Mouse (Mus musculus) MN1 (cell line): ENCODE measurements around the gene Gm3045.

Source experiments
- DNase-seq: peaks from one replicate; pipeline ENCODE4 v3.0.0-alpha.2; 2016; ENCODE audit warnings: low spot score

The Gm3045 gene

DNA sequence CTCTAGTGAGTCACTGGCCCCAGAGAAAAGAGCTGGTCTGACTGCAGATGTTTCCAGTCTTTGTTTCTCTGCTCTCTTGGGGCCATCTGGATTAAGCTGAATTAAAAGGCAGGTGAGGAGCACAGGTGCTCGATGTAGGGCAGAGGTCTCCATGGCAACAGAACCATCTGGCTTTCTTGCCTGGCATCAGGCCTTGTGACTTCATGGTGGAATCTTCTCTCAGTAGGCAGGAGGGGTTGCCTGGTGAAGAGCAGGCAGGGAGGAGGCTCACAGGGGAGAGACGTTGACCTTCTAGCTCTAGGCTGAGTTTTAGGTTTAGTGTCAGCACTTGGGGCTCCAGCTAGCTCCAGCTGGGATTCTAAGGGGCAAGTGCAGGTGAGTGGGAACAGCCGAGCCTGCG, at the start of gene Gm3045:
Gene Gm3045, plus strand, starts transcription at position 230 of the 400 bp plus-strand sequence.
- DNase-seq: no peak

DNA sequence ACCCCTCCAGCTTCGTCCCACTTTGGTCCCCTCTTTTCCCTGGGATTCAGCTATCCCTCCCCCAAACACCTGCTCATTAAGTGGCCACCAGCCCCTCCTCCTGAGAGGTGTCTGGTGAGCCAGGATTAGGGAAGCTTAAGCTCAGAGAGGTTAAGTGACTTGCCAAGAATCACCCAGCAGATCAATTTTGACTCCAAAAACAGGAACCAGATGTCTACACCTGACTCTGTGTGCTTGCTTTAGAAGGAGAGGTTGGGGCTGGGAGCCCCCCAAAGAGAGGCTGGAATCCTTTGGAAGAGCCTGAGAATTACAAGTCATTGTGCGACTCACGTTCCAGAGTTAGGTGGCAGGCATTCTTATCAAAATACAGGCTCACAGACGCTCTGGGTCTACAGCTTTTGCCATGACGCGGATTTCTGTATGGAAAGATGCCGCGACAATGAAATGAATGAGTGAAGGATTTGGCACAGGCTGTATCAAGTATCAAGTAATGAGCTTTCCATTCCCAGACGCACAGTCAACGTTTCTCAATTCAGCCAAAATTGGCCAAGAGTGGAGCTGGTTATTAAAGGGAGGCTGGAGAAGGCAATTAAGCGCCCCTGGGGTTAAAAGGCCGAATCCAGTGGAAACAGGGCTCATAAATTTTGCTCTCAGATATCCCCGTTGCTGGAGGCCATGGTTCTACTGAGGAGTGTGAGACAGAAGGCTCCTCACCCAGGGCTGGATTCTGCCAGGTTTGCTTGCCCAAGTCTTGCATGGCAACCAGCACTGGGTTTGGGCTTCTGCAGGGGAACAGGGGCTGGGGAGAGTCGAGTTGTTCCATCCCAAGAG, 45.3 kb upstream of the Gm3045 start:
- no peak for DNase-seq

DNA sequence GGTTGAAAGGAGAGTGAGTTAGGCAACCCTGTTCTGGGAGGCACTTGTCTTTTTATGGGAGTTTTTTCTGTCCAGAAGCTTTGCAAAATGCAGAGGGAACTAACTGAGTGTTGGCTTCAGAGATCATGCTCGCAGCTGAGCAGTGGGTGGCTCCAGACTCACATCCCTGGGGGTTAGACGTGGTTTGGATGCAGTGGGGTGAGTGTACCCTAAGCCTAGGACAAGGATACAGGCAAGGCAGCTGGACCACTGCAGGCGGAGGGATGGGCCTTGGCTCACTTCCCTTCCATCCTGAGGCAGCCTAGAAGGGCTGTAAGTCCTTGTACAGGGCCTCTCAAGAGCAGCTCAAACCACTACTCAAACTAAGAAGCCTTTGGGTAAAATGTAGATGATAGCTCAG, 43.0 kb upstream of the Gm3045 start:
- no peak for DNase-seq

DNA sequence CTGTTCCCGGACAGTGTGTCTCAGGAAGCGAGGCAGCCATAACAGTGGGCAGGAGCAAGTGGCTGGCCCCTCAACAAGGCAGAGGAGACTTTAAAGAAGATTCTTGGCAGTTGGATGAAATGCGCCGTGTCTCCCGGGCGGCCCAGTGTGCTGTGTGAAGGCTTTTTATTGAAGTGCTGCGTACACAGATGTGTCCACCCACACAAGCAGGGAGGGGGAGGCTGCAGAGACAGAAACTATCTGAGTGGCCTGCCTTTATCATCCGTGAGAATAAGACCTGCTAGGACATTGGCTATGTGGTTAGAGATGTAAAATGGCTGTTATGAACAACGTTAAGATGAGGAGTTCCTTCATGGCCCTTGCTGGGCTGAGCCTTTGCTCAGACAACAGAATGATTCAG, 40.0 kb upstream of the Gm3045 start:
- DNase-seq: no peak

DNA sequence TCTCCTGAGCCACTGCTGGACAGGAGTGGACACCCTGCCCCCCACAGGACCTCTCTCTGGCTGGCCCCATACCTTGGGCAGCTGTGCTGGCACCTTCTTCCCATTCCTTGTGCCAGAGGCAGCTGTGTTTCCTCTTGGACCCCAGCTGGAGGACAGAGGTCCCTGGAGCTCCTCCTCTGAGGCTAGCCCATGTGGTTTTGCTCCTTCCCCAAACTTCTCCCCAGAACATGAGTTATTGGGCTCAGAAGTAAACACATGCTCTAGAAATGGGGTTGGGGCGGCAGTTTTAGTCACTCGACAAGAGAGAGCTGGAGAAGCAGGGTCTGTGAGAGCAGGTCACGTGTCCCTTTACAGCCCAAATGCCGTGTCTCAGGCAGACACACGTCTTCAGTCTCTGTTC, 39.0 kb upstream of the Gm3045 start:
- no peak for DNase-seq

DNA sequence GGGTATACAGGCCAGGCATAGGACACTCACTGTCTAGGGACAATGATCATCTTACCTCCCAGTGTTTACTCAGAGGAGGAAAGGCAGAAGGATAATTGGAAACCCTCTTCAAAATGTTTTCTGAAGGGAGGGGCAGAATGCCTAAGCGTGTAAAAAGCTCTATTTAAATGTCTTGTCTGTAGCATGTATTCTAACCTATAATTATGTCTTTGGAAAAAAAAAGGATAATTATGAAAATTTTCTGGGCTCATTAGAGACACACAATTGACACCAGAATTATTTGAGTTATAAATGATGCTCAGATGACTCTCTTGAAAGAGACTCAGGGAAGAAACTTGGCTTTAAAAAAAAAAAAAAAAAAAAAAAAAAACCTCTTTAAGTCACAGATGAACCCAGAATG, 38.4 kb upstream of the Gm3045 start:
- no peak for DNase-seq

DNA sequence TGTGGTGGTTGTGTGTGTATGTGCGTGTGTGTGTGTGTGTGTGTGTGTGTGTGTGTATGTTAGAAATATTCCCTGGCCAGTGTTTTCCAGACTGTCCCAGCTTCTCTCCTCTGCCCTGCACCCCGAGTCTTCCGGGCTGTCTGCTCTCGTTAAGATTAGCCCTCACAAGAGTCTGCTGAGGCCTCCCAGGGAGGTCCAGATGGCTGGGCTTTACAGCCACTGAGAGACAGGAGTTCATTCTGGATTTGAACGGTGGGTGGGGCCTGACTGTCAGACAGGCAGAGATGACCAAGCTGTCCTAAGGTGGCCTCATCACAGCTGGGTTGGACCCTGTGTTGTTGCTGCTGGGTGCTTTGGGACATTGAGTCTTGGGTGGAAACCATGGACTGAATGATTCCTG, 28.8 kb upstream of the Gm3045 start:
- no peak for DNase-seq

DNA sequence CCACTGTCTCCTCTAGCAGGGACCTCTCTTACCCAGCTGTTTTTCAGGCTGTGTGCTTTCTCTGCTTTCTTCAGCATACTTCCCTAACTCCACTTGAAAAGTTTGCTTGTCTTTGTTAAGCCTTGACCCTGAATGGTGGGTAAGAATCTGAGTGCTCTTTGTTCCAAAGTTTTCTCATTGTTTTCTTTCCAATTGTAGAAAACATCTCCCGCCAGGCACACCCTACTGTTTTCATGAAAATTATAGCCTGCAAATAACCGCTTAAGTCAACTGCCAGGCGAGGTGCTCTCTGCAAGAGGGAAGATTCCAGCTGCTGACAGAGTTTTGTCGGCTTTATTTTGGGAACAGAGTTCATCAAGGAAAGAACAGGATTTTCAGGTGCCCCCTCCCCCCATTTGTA, 25.2 kb upstream of the Gm3045 start:
- DNase-seq: no peak

DNA sequence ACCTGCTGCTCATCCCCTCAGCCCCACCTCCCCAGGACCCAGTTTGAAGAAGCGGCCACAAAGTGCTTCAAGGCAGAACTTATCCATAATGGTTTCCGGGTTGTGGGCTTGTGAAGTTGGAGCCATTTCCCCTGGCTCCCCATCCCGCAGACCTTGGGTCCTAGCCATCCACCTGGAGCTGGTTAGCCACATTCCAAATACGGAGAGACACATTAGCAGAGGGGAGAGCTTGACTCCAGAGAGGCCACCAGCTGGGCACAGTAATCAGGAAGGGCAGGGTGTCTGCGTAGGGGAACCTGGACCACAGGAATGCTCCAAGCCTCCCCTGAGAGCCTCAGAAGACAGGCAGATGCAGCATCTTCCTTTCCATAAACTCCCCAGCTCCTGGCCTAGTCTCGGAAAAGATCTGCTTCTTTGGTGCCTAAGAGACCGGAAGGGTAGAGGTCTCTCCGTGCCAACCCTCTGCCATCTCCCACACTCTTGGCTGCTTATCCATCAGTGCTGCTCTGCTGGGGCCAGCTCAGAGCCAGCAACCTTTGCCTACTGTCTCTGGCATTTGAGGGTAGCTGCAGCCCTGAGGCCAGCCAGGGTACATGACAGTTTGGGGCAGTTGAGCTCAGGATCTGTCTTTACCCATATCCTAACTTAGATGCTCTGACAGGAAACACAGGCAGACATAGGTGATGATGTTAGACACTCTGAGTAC, 22.9 kb upstream of the Gm3045 start:
- no peak for DNase-seq

DNA sequence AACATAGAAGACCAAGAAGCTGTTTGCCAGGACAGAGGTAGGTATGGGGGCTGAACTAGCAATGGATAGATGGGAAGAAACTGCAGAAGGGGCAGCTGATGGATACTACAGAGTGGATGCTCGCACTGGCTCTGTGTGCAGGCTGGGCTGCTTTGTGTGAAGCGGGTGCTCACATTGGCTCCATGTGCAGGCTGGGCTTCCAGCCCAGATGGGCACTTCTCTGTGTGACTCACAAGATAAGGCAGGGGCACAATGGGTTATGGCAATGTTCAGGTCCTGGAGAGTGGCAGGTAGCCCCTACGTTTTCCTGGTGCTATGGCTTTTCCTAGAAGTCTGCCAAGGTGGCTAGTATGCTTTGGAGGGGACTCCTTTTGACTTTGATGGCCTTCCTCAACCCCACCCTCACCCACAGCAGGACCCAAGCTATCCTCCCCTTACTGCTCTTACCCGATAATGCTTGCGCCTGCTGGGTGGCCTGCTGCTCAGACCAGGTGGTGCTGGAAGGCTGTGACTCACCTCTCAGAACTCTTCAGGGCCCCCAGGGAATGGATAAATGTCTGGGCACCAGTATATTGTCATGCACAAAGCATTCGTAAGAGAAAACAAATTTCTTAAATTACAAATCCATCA, 21.8 kb upstream of the Gm3045 start:
- DNase-seq: no peak

DNA sequence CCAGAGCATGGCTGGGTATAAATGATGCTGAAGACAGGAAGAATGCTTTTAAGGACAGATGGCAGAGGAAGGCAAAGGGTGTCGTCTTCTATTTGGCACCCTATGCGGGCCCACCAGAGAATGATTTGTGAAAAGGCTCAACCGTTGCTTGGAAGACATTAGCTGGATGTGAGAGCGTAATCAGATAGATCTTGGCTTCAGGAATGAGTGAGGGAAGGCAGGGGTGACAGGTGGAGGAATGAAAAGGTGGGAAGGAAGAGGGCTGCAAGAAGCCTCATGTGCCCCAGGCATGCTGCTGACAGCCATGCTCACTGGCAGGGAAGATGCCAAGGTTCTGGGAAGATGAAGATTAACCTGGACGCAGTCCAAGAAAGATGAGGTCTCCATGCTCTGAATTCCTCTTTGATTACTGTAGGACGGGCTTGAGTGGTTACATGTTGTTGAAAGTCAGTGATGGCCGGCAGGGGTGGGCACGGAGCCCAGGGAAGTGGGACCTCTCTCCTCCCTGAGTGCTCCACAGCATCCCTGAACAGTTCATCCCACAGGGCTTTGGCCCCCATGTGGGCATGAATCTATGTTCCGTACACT, 14.0 kb upstream of the Gm3045 start:
- no peak for DNase-seq

DNA sequence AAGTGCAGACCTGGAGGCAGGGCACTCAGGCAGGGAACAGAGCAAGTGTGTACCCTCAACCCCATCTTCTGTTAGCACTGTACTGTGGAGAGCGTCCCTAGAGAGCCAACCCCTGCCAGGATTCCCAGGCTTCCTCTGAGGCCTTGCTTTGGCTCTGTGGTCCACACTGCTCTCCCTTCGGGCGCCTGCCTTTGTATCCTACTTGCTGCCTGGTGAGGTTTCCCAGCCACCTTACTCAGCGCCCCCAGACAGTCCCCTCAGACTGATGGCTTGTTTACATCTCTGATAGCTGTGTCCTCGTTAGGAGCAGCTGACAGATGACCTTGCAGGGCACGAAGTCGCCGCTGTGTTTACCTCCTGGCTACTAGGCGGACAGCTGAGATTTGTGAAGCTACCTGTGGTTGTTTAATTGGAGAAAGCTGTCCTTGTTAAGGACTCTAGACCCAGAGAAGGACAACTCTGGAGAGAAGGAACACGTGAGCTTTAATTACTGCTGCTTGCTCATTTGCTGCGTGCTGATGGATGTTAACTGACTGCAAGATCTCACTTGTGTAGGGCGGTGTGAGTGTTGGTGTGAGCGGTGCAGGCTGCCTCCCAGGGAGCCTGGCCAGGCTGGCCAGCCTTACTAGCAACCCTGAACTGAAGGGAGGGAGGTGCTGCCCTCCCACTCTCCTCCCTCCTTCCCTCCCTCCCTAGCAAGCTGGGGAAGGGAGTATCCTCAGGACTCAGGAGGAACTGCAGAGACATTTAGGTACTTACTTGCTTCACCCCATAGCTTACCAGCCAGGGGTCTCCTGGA, 7.5 kb upstream of the Gm3045 start:
- DNase-seq: no peak

DNA sequence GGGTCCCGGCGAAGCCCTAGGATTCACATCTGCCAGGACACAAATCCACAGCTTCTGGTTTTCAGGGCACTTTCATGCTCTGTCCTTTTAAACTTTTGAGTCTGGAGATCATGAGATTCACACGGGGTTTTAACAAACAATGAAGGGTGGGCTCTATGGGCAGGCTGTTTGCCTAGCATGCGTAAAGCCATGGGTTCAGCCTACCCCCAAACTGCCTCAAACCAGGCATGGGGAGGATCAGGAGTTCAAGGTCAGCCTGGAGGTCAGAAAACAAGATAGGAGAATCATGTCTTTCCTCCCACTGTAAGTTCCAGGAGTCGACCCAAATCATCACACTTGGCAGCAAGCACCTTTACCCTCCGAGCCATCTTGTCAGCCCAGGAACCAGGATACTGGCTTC, 6.9 kb upstream of the Gm3045 start:
- DNase-seq: no peak

DNA sequence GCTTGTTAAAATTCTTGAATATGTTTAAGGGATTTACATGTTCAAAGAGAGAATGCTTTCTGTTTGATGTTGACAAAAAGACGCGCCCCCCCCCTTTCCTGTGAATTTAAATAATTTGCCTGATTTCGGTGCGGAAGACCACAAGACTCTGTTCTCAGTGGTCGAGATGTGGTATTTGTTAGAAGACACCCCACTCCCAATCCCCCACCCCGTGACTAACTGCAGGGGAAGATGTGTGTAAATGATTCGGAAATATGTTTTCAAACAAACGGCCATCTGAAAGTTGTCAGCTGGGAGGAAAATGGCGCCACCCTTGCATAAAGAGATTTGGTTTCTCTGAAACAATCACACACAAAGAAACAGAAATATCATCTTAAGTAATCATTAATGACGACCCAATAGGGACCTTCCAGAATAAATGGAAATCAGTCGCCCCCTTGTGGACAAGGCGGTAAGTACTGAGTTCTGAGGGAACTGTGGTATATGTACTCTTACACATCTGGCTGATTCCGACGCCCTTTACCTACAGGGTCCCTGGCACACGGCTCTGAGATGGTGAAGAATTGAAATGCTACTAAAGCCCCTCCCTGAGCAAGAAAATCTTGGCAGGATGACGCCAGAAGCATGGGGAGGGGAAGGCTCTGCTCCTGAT, 4.2 kb upstream of the Gm3045 start:
- peak; percentile 30 for DNase-seq

DNA sequence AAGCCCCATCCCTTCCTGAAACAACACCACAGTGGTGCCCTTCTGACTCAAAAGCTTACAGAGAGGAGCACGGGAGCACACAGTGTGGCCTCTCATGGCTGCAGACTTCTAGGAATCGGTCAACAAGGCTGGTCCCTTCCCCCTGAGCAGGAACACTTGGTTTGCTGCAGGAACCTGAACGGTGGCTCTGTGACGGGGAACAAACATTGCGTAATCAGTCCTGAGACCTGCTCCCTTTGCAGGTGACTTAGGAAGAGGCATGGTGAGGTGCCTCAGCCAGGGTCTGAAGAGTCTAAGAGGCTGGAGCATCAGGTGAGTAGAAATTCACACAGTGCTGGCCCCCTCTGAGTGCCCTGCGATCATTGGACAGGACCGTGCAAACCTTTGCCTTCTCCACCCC, 463 bp upstream of the Gm3045 start:
- DNase-seq: no peak

DNA sequence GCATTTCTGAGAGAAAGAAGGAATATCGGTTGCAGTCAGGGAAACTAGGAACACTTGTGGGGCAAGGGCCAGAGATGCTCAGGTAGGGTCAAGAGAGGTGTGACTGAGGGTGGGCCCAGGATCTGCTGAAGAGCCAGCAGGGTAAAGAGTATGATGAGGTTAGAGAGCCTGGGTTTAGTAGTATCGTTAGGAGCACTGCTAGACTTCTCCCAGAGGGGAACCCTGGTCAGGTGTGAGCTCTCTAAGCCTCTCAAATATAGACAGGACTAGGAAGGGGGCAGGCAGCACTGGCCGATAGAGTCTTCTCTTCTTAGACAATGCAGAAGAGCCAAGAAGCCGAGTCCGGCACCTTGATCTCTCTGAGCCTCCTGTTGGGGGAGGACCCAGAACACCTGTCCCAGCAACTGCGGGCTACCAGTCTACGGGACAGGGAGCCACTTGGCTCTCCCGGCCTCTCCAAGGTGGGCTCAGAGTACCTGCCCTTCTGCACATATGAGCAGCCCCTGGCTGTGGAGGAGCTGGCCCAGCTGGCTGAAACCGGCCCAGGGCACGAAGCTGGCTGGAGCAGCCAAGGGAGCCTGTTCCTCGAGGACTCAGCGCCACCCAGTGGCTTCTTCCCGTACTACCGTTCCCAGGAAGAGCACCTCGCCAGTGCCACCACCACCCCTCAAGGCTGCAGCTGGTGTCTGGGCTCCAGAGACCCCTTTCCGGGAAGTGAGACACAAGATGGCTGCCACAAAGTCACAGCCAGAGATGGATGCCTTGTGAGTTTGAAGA, 2.5 kb downstream of the Gm3045 start:
- peak; percentile 35 for DNase-seq

DNA sequence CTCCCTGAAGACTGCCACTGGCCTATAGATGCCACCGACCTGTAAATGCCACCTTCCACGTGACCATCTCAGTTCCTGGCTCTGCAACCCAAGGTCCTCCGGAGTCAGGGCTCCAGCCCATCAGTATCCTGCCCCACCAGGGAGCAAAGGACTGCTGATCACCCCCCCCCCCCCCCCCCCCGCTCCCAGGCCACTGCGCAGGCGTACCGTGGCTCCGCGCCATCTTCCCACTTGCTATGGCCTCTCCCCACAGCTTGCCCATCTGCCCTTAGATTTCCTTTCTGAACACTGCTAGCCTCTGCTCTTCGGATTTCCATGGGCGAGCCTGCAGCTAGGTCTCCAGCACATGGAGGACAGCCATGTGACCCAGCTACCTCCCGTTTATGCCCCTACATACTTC, 6.1 kb downstream of the Gm3045 start:
- no peak for DNase-seq

DNA sequence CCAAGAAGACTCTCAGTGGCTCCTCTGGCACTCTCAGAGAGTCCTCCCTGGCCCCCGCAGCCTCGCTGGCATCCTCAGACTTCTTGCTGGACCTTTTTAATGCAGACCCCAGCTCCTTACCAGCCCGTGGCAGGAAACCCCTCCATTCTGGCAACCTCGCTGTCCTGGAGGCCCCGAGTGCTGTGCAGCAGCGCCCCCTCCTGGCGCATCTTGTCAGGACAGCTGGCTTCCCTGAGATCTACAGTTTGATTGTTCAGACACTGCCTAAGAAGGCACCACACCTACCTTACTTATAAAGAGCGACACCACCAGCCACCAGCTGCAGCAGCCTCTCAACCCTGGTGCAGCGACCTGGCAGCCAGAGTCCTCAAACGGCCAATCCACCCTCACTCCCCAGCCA, 7.1 kb downstream of the Gm3045 start:
- DNase-seq: peak; percentile 43

DNA sequence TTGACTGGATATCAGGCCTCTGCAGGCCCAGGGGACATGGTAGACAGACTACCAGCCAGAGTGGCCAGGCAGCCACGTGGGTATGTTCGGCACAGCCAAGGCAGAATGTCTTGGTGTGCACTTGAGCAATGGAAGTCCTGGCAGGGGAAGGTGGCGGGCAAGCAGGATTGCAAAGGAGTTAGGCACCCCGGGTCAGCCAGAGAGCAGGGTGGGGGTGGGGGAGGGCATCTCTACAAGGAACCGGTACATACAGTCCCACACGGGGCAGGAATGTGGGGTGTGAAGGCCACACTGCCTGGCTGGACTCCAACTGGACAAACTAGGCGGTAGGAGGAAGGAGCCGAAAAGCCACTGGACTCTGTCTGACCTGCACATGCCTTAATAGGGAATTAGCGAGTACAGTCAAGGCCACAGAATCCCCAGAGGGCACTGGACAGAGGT, 7.9 kb downstream of the Gm3045 start:
- no peak for DNase-seq

DNA sequence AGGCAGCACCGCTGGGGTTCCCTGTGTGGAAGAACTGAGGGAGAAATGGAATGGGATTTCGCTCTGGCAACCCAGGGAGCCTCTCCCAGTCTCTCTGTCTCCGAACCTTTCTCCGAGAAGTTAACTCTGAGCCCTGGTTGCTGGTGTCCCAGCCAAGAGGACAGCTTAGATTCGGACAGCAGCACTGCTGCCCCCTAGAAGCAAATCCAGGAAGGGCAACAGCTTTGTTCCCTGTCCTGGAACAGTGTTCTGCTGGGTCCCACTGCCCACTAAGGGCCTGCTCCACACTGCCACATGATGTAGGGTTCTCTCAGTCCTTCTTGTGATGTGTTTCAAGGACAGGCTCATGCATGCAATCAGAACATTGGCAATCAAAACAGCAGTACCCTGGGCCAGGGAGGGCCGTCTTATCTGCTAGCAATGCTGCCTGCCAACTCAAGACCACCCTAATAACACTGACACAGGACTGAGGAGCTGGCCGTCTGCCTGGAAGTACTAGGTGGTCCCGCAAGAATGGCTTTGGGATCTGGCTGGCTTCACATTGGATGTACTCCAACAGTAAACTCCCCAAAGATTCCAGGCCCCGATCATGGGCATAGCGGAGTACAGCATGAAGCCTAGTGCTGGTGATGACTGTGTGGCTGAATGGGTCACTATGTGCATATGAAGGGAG, 9.4 kb downstream of the Gm3045 start:
- no peak for DNase-seq
